Mouse (Mus musculus) megakaryocyte, embryonic 14.5 days (primary cell): Measurements from ENCODE around the gene Rbx1.

Experiments
- FLI1 ChIP-seq: IDR thresholded peaks from 2 replicates; pipeline ENCODE4 v1.6.1; 2012; ENCODE audit warnings: low read length, inconsistent platforms, mixed read lengths
- GATA1 ChIP-seq: IDR thresholded peaks from 3 replicates; pipeline ENCODE4 v1.6.1; 2012; ENCODE audit warnings: mixed read lengths, low read length, inconsistent platforms, borderline replicate concordance

DNA sequence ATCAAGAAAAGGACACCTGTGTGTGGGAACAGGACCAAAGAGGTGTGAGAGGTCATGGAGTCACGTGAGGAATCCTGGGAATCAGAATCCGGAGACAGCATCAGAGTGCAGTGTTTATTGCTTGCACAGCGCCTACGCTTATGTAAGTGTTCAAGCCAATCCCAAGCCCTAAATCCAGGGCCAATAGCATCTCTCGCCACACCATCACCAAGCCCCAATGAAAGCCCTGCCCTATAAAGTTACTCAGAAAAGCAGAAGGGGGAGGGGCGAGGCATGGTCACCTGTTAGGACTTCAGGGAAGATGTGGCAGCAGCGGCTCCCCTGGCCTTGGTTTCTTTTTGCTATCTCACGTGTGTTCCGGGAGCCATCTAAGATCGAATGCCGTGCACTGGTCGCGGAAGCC lies 14.9 kb downstream of the Rbx1 start:
- no peak for TF ChIP-seq GATA1
- TF ChIP-seq FLI1: no peak
